Mouse (Mus musculus): ENCODE measurements around the gene Ptprm.

- TF ChIP-seq CTCF (IDR thresholded peaks at IDR 0.05; ENCODE audit: control insufficient read depth, insufficient read depth, insufficient replicate concordance, low read depth, low read length) (no peak), POLR2A (IDR thresholded peaks at IDR 0.05; ENCODE audit: control insufficient read depth, low read depth, low read length) (no peak)
These were observed 615.4 kb downstream of the Ptprm start for GRCm38 (mm10) chr17:66738779-66739345.
